Mouse (Mus musculus) cerebellum, adult 8-10 months (tissue): ENCODE measurements at regions not wholly inside any gene's neighbourhood (a gene's known extent, or its start where the extent isn't known, plus 50 kb on each side); places are given as distances from the start of the nearest gene placed in this dataset.

ENCODE experiments used
- DNase-seq: peaks from one replicate; pipeline ENCODE4 v3.0.0; 2022

DNA sequence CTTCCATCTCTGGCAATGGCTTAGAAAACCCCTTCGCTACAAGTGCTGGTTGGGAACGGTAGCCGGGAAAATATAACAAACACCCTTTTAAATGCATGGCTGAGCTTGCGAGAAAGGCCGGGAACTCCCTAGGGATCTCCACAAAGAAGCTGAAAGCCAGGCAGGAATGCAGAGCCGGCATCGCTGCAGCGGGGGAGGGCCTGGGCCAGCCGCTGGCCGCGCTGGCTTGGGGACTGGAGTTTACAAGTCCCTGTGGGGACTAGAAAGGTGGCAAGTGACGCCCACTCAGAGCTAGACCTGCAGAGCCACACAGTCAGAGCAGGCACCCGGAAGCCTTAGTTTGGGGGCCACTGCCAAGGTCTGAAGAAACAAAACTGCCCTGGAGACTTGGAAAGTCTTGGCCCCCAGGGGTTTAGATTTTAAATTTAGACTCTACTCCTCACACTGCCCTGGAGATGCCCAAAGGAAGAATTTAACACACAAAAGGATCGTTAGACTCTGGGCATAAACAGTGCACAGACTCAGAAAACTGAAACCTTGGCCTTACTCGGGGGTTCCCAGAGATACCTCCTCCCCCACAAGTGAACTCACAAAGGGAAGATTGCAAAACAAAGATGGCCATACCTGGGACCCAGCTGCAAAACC is 59.4 kb downstream of the 1700001O22Rik start:
- no peak for DNase-seq

DNA sequence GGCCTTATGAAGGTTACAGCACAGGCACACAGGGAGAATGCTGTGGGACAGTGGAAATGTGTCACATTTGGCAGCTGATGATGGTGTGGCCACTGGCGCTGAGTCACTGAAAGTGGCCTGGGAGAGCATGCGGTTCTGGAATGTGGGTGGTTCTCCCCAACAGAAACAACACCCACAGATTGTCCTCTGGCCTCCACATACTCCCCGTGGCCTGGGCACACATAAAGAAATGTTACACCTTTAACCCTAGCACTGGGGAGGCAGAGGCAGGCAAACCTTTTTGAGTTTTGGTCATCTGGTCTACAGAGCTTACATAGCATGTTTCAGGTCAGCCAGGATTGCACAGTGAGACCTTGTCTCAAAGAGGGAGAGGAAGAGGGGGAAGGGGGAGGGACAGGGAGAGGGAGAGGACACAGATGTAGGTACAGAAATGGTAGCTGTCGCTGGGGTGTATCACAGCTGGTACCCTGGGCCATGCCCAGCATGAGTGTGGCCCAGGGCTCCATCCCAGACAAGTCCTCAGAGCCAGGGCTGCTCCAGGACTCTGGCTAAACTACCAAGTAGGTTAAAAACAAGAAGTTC is 60.1 kb downstream of the 1700001O22Rik start:
- no peak for DNase-seq

DNA sequence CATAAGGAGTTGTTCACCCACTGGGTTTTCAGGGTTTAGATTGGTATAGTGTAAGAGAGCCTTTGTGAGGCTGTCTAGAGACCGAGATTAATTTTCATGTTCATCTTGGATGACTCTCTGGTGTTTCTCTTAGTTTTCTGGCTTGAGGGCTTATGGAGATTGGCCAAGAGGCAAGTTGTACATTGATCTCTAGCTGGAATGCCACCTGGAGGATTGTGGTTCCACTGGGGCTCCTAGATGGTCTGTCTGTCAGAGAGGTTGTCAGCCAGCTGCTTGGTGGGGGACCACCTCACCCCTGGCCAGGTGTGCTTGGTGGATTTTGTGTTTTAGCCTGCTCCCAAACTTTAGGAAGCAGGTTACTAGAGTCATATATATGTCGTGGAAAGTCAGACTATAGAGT is 62.0 kb downstream of the 1700001O22Rik start:
- no peak for DNase-seq

DNA sequence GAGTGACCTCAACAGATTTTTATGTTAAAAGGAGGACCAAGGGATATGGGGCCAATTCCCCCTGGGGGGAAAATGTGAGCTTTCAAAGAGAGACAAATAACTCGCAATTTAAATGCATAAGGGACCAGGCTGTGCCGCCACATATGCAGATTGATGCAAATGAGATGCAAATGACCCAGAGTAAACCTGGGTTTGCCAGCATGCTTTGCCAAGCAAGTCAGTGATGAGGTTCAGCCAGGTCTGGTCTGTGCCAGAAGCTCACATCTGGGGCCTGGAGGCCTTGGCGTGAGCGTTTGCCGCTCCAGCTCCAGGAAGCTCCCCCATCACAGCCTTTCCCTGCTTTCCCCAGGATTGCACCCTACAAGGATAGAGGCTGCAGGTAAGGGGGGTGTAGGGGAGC is 65.7 kb downstream of the 1700001O22Rik start:
- no peak for DNase-seq

DNA sequence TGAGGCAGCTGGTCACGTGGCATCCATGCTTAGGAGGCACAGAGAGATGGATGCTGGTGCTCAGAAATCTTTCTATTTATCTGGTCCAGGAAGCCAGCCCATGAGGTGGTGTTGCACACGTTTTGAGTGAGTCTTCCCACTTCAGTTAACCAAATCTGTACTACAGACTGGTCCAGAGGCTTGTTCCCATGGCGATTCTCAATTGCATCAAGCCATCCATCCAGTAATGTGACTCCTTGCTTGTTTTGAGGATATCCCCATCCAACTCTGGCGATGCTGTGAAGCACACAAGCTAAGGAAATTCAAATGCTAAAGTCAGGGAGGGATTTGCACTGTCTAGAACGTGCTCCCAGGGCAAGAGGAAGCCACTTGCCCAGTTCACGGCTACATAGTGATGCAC is 66.8 kb downstream of the 1700001O22Rik start:
- no peak for DNase-seq

DNA sequence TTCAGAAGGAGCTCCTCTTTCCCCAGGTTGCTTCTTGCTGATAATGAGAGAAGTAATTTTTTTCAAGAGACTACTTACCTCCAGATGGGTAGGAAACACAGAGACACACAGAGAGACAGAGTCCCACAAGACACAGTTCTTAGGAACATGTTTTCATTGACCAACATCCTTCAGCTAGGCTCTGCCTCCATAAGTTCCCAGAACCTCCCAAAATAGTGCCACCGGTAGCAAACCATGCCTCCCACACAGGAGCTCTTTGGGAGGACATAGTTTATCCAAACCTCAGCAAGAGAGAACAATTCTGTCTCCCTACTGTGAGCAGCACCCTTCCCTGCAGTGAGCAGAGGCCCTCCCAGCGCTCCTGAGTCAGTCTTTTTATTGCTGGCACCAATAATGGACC is 67.2 kb downstream of the 1700001O22Rik start:
- no peak for DNase-seq

DNA sequence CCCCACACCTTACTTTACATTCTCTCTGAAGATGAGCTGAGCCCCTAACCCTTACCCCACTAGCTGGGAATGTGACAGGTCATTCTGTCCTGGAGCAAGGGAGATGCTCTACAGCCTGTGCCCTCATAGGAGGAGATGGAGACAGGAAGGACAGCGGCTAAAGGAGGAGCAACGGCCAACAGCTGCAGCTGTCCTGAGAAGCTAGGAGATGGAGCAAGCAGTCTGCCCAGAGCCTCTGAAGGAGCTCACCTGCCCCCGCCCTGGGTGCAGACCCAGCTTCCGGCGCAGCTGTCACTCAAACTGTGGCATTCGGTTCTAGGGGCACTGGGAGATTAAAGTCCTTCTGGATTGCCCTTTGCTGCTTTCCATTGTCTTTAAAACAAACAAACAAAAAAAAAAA is 69.6 kb downstream of the 1700001O22Rik start:
- DNase-seq: no peak

DNA sequence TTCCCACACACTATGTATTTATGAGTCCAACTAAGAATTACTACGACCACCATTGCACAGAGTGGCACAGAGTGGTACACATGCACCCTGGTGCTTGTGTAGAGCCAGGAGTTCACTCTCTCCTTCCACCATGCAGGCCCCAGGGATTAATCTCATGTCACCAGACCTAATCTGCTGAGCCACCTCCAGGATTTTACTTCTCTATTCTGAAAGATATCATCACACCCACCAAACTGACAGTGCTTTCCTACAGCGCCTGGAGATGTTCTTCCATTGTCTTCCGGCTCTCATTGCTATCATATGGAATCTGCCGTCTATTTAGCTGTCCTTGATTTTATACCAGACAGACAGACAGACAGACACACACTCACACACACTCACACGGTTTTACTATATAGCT is 71.6 kb downstream of the 1700001O22Rik start:
- no peak for DNase-seq

DNA sequence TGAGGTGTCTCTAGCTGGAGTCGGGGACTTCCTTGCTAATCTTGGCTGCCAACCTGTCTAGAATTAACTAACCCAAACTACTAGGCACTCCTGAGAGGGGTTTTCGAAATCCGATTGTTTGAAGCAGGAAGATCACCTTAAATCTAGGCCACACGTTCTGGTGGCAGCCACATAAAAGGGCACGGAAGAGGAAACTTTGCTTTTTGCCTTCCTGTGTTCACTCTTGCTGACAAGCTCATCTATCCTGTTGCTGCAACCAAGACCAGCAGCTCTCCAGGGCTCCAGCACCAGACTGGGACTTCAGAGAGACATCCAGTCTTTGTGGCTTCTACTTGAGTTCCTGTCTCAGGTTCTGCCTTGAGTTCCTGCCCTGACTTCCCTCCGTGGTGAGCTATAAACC is 75.5 kb downstream of the 1700001O22Rik start:
- no peak for DNase-seq

DNA sequence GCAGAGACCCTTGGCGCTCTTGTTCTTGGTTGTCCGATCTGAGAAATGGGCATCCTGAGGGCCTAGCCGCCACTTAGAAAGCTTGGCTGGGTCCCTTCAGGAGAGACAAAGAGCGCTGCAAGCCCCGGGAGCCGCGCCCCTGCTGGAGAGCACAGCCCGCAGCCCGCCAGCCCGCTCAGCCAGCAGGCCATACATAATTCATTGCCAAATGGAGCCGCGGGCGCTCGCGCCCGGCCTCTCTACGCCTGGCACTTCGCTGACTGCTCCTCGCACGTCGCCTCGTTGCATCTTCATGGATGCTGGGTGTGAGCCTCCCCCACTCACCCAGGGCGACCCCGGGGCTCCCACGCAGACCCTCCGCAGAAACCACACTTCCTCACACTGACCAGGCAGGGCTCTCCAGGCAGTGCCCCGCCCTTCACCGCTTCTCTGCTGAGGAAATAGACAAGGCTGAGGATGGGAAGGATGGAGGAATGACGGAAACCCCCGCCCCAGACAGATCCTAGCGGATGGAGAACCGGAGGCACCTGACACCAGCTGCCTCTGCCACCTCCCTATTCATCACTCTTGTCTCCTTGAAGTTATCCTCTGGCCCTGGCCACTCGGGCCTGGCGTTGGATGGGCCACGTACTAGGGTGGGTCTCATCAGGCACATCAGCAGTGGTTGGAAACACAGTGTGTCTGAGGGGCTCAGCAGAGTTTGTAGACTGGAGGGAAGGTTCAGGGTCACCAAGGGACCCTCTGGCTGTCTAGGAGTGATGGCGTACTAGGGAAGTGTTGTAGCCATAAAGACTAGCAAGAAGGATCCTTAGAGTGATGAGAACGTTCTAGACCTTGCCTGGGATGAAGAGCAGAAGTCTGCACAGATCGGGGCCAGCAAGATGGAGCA is 77.6 kb downstream of the 1700001O22Rik start:
- DNase-seq: peak; percentile 41

DNA sequence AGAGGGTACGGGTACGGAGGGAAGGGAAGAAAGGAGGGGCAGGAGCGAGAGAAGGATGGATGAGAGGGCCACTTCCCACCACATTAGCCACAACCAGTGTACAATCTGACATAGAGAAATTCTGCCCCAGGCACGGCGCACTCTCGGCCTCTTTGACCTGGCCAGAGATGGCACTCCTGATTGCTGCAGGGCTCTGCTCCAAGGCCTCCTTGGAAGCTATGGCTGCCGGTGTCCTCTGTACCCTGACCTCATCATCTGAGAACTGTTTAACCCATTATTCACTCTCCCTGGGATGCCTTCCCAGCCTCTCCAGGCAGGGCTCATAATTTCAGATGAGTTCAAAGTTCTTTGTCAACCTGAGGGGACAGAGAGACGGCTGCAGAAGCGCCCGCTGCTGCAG is 78.3 kb downstream of the 1700001O22Rik start:
- DNase-seq: peak; percentile 35

DNA sequence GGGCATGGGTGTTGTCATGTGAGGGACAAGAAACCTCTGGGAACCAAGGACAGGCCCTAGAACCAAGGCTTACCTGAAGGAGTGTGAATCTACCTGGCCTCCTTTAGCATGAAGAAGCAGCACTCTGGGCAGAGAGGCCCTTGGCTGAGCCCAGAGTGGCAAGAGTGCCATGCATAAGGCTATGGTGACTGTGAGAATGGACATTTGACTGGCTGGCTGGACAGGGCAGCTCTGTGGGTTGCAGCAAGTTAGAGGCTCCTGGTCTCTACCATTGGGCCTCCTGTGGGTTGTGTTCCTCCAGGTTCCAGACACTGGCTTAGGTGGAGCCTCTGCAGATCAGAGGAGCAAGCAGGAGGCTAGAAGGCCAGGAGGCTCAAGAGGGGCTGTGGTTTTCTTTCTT is 78.9 kb downstream of the 1700001O22Rik start:
- DNase-seq: no peak

DNA sequence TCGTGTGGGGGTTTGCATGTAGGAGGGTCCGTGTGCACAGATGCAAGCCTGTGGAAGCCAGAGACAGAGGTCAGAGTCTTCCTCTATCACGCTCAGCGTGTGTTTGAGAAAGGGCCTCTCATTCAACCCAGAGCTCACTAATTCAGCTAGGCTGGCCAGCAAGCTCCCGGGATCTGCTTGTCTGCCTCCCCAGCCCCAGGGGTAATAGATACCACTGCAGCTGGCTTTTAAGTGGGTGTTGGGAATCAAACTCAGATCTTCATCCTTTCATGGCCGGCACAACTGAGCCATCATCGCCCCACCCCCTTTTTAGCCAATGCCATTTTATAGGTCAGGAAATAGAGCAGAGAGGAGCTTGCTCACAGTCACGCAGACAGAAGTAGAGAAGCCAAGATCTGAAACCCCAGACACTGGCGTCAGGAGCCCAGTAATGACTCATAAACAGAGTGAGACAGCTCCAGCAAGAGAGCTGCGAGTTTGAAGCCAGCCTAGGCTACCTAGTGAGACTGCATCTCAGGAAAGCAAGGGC is 80.3 kb downstream of the 1700001O22Rik start:
- DNase-seq: peak; percentile 45

DNA sequence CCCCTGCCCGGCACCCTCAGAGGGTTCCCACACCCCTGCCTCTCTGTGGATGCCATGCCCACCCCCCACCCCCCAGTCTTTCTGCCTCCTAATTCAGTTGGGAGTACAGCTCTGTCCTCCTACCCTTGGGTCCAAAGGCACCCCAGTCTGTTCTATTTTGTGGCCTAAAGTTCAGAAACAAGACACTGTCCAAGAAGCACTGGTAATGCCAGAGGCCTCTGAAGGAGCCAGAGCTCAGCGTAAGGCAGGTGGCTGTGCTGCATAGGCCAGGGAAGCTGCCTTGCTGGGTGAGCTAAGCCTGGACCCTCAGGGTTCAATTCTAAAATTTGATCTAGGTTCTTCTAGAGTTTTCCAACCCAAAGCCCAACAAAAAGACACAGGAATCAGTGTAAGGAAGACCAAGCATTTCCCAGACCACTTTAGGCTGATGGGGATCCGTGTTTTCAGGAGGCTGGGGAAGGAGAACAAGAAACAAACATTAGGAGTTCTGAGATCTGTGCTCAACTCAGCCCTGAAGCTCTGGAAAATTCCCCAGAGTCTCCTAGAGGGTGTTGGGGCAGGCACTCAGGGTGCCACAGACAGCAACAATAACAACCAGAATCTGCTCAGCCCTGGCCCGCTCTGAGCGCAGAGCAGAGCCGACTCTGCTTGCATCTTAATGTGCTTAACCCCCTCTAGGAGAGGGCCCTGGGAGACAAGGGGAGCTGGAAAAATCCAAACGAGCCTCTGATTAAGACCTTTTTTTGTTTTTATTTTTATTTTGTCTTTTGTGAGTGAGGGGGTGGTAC is 81.0 kb downstream of the 1700001O22Rik start:
- DNase-seq: no peak

DNA sequence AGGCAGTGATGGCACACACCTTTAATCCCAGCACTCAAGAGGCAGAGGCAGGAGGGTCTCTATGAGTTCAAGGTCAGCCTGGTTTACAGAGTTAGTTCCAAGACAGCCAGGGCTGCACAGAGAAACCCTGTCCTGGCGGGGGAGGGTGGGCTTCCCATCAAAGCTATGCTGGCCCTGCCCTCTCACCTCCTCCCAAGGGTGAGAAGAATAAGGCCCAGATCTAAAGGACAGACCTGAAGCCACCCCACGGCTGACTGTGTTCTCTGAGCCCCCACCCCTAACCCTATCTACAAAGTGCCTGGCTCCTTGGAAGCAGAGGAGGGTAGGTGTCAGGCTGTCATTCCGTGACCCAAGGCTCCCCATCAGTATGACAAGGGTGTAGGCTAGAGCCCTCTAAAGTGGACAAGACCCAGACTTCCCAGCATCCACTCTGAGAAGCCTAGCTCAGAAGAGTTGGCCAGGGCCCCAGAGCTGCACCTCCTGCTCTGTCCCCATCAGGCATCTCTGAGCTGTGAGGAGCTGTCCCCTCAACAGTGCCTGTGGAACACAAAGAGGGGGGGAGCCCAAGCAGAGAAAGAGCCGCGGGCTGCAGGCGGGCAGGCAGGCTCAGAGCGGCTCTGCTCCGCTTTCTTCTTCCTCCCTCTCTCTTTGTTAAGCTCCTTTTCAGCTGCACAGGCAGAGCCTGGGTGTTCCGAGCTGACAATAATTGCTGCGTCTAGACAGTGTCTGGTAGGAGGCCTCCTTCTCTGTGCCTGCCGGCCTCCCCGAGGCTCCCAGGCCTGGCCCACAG is 81.8 kb downstream of the 1700001O22Rik start:
- peak; percentile 61 for DNase-seq

DNA sequence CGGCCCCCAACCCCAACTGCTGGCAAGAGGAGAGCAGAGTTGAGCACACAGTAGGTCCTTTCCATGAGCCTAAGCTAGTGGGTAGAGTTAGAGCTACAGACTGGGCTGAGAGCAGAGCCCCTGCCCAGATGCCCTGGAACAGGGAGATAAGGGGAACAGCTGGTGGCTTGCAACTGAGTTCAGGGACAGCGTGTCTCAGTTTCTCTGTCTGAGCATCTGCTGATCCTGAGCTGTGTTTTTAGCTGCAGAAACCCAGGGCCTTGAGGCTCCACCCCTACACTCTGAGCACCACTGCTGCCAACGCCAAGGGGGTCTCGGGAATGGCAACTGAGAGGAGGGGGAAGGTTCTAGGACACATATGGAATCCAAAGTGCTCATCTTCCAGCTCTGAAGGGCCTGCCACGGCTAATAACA is 82.4 kb downstream of the 1700001O22Rik start:
- DNase-seq: no peak

DNA sequence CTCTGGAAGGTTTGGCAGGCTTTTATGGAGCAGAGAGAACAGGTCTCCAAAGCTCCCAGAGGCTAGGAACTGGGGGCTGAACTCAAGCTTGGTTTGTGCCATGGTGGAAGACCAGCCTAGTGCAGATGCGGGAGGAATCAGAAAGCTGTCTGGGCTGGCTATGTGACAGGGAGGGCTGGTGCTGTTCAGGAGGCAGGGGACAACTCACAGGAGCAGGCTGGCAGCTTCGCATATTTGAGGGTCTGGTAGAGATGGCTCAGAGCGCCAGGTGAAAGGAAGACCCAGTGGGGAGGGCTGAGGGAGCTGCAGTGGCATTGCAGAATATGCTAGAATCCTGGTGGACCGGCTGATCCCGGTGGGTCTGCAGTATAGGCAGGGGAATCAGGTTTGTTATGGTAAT is 83.2 kb downstream of the 1700001O22Rik start:
- no peak for DNase-seq

DNA sequence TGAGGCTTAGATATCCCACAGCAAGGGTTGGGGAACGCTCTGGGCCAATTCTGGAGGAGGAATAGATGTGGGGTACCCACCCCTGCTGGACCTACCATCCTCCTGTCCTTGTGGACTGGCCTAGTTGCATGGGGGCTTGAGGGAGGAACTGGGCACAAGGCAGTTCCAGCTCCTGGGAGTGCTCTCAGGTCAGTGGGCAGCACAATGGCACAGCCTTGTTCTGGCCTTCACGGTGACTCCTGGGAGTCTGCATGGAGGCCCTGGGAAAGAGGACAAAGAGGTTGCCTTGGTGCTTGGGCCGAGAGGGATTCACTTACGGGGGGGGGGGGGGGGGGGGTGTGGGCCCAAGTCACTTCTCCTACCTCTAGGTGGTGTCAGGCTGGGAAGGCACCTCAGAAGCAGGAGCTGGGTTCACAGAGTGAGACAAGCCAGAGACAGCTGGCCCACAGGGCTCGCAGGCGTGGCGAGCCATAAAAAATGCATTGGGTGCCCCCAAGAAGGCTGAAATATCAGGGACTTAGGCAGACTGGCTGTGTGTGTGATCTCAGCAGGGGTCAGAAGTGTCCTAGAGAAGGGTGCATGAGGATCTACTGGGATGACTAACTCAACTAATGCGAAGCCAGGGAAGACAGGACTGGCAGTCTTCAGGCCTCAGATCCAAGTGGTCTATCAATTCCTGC is 83.7 kb downstream of the 1700001O22Rik start:
- DNase-seq: peak; percentile 61

DNA sequence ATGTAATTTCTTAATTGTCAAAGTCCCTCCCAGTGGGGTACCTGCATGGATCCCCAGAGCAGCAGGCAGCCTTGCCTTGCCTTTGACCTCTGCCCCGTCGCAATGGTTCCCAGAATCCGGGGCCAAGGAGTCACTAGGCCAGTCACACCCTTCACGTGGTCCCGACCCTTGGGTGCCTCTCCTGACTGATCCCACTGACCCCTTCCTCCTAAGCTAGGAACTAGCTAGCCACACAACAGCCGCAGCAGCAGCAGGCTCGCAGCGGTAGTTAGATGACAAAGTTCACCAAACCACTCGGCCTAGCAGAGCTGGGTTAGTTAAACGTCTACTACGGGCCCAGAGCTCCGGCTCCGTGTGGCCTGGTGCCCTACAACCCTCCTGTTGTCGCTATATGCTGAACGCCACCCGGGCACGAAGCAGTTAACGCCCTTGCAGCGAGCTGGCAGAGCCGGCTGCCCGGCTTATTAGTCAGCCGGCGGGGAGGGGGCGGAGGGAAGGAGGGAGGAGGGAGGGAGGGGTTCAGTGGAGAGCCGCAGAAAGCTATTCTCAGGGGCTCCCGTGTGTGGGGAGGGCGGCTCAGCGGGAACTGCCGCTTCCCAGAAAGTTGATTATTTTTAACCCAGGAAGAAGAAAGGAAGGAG is 84.6 kb downstream of the 1700001O22Rik start:
- peak; percentile 81 for DNase-seq

DNA sequence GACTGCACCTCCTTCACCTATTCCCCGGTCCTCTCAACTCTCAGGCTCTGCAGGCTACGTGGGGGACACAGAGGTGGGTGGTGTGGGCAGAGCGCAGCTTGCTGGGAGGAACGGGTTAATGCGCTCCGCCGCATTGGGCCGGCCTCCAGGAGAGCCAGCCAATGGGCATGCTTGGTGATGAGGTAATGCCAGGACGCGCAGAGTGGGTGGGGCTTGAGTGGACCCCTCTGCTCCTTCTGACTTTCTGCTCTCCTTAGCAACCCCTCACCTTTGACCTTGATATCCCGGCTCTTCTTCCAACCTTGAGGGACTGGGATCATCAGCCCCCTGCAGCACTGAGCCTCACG is 85.2 kb downstream of the 1700001O22Rik start:
- peak; percentile 94 for DNase-seq
